Mouse (Mus musculus) limb, embryonic 10.5 days (tissue): ENCODE measurements around the gene Cfap45. TPM values are rescaled to one million over a fixed set of nuclear protein-coding genes. Genes with fewer than 3 reads are reported as not detected.

Experiments used
- DNase-seq: peaks from one replicate; pipeline ENCODE4 v3.0.0-alpha.2; 2017; ENCODE audit warnings: low spot score
- H3K27ac ChIP-seq: fragments of 300-500 bp; sonication (generic); 2 replicates; pipeline ENCODE4 v1.5.1; 2016; ENCODE audit warnings: mild to moderate bottlenecking
- H3K27me3 ChIP-seq: fragments of 300-500 bp; sonication (generic); 2 replicates; pipeline ENCODE4 v1.6.1; 2016; ENCODE audit warnings: low read depth, mild to moderate bottlenecking; ENCODE audit not compliant: poor library complexity, severe bottlenecking
- H3K36me3 ChIP-seq: fragments of 300-500 bp; sonication (generic); 2 replicates; pipeline ENCODE4 v1.6.1; 2016; ENCODE audit warnings: mild to moderate bottlenecking, moderate library complexity
- H3K4me1 ChIP-seq: fragments of 300-500 bp; sonication (generic); 2 replicates; pipeline ENCODE4 v1.6.1; 2016
- H3K4me3 ChIP-seq: fragments of 300-500 bp; sonication (generic); 2 replicates; pipeline ENCODE4 v1.5.1; 2016; ENCODE audit warnings: mild to moderate bottlenecking, moderate library complexity
- H3K9me3 ChIP-seq: fragments of 300-500 bp; sonication (generic); replicated peaks from 2 replicates; pipeline ENCODE4 v1.6.1; 2016; ENCODE audit warnings: mild to moderate bottlenecking
- WGBS: fragments of 180-500 bp; shearing (Covaris S2); methylation state at CpG from one replicate; pipeline ENCODE4 v1.1.7; 2016; 5-methylcytosine and 5-hydroxymethylcytosine counted together
- polyA plus RNA-seq: library from polyadenylated mRNA; unstranded; fragments of >200 nt; fragmentation: Nextera tagmentation; extraction: Ambion mirVana; gene quantifications from 2 replicates; pipeline ENCODE4 v1.2.1, GENCODE M21; 2016

Gene Cfap45
- polyA plus RNA-seq, 1 experiment from 2014 or later, result 1.0 TPM

DNA sequence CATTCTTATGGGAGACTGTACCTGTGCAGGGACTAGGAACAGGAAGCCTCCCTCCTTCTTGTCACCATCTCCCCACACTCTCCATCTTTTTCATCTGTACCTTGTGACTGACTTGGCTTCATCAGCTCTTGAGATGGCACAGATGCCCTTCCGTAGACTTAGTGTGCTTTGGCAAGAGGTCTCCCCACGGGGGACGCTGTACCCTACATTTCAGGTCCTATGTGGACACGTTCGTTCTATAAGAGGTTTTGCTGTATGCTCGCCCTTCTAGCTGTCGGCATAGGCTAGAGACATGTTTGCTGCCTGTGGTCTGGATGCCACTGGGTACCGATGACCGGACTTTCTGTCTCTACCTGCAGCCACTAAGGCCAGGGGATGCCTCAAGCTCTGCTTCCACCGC lies 6.8 kb downstream of the Cfap45 start:
- no peak overlapping the region for H3K4me3 ChIP-seq
- H3K27ac ChIP-seq, result no peak overlapping the region
- DNase-seq, result no peak
- WGBS, result 91% methylated on average over 10 of the region's 10 CpGs
- no peaks in the 10 kb centered on the region for H3K9me3 ChIP-seq
- no peaks in the 10 kb centered on the region for H3K36me3 ChIP-seq
- peaks cover 41% of the 10 kb centered on the region for H3K4me1 ChIP-seq
- H3K27me3 ChIP-seq, result peaks cover 26% of the 10 kb centered on the region

DNA sequence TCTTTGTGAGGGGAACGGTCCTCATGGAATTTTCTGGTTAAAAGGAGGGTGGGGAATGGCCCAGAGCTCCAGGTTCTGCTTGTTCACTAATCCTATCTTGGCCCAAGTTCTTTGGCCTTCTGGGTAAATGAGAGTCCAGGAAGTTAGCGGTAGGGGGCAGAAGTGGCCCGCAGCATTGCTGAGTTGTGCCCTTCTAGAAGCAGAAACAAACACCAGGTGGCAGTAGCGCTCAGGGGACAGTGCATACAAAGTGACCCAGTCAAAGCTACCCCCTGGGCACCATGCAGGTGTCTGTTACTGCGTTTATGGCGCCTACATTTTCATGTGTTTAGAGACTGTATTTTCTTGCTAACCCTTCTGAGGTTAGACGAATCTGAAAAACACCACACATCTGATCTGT lies 8.1 kb downstream of the Cfap45 start:
- Histone ChIP-seq H3K36me3 (no peaks in the 10 kb centered on the region), H3K27me3 (peaks cover 29% of the 10 kb centered on the region), H3K27ac (no peak overlapping the region), H3K4me3 (no peak overlapping the region), H3K4me1 (peaks cover 45% of the 10 kb centered on the region), H3K9me3 (no peaks in the 10 kb centered on the region)
- WGBS, result 11% methylated on average over 7 of the region's 7 CpGs
- DNase-seq, result peak; percentile 87

DNA sequence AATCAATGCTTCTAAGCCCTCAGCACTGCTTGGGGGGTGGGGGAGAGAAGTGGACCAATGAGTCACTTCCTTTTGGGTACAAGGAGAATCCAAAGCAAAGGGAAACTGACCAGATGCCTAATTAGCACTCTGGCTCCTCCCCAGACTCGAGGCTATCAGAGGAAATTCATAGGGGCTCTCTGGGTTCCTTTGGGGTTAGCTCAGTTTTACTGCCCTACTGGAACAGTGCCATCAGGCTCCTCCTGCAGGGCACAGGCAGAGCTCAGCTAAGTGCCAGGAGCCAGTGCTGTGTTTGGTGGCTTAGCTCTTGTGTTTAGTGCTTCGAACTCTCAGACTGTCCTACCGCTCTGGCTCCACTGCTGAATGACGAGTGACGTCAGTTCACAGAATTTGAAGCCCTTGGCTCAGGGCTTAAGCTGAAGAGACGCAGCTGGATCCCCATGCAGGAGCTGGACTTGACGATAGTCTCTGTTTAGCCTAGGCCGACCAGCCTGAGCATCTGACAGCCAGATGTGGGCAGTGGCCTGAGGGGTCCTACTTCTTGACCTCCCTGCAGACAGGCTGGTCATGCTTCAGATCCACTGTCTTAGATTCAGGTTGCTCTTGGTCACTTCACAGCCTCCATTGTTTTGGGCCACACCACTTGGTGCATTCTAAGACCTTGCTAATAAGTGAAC lies 10.1 kb downstream of the Cfap45 start:
- peaks cover 36% of the 10 kb centered on the region for H3K4me1 ChIP-seq
- peak; percentile 68 for DNase-seq
- H3K4me3 ChIP-seq, result no peak overlapping the region
- H3K27ac ChIP-seq, result peak overlapping the region; percentile 19
- H3K9me3 ChIP-seq, result no peaks in the 10 kb centered on the region
- WGBS, result 9% methylated on average over 8 of the region's 8 CpGs
- H3K36me3 ChIP-seq, result no peaks in the 10 kb centered on the region
- H3K27me3 ChIP-seq, result peaks cover 37% of the 10 kb centered on the region

DNA sequence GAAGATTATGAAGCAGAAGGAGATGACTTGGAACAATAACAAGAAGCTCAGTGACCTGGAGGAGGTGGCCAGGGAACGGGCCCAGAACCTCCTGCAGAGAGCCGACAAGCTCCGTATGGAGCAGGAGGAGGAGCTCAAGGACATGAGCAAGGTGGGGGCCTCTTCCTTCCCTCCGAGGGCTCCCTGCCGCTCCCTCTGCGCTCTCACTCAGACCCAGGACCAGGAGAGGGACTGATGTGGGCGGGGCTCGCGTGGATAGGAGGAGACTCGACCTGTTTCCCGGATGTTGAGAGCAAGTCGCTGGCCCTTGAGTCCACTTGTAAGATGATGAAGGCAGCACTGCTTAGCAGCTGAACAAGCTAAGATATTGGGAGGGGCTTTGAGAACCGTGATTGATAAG lies 11.9 kb downstream of the Cfap45 start:
- H3K27me3 ChIP-seq, result peaks cover 28% of the 10 kb centered on the region
- no peaks in the 10 kb centered on the region for H3K9me3 ChIP-seq
- peak; percentile 66 for DNase-seq
- H3K4me3 ChIP-seq, result peak overlapping the region; percentile 41
- H3K36me3 ChIP-seq, result no peaks in the 10 kb centered on the region
- H3K4me1 ChIP-seq, result peaks cover 36% of the 10 kb centered on the region
- peak overlapping the region; percentile 73 for H3K27ac ChIP-seq
- WGBS, result 2% methylated on average over 13 of the region's 13 CpGs

DNA sequence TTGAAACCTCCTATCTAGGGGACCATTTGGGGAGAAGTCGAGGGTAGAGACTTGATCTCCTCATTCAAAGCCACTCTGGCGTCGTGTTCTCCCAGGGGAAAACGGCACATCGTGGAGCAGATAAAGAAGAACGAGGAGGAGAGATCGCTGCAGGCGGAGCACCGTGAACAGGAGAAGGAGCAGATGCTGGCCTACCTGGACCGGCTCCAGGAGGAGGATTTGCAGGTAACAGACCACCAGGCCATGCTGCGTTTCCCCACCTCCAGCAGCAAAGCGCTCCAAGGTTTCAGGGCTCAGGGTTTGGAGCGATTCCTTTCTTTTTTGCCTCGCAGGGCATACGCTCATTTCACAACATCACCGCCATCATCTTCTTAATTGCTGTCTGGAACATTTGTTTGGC lies 14.5 kb downstream of the Cfap45 start:
- 88% methylated on average over 16 of the region's 16 CpGs for WGBS

DNA sequence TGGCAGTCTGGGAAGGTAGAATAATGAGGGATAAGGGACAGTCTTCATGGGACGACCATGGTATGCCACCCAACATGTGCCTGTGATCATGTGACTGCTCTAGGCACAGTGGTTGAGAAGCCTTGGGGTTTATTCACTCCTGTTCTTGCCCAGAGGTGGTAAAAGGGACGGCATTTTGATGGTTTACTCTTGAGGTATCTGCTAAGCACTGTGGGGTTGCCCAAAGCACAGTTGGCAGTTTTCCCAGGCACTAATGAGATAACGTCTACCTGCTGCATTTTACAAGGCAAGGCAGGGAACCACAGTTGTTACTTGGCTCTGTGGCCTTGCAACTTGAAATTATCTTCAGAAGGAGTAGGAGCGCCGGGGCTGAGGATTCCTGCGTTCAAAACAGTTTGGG lies 19.2 kb downstream of the Cfap45 start:
- Histone ChIP-seq H3K4me1 (peaks cover 20% of the 10 kb centered on the region), H3K4me3 (no peak overlapping the region), H3K36me3 (no peaks in the 10 kb centered on the region), H3K9me3 (no peaks in the 10 kb centered on the region), H3K27me3 (peaks cover 16% of the 10 kb centered on the region), H3K27ac (no peak overlapping the region)
- DNase-seq, result no peak
- 76% methylated on average over 6 of the region's 6 CpGs for WGBS

More for the DNA sequence above, 14.5 kb downstream of the Cfap45 start:
- peaks cover 27% of the 10 kb centered on the region for H3K27me3 ChIP-seq
- no peaks in the 10 kb centered on the region for H3K9me3 ChIP-seq
- no peak overlapping the region for H3K4me3 ChIP-seq
- H3K27ac ChIP-seq, result no peak overlapping the region
- DNase-seq, result no peak
- peaks cover 34% of the 10 kb centered on the region for H3K4me1 ChIP-seq
- no peaks in the 10 kb centered on the region for H3K36me3 ChIP-seq

DNA sequence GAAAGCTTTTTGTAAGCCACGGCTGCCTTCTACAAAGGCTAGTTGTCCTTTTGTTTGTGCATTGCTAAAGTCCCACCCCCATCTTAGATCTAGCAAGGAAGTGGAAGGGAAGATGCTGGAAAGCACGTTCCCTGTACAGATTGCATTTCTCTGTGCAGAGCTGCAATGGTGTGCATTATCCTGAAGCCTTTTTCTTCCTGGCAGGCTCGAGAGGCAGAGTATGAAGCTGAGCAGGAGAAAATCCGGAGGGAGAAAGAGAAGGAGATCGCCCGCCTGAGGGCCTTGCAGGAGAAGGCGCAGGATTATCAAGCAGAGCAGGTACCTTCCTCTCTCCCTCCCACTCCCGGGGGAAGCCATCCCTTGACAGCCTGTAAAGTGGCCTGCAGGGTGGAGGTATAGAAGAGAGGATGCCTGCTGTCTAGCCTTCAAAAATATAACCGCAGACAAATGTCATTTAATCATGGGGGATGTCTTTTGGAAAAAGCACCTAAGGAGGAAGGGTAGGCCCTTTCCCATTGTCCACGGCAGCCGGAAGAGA lies 19.8 kb downstream of the Cfap45 start:
- peaks cover 20% of the 10 kb centered on the region for H3K4me1 ChIP-seq
- H3K9me3 ChIP-seq, result no peaks in the 10 kb centered on the region
- H3K4me3 ChIP-seq, result no peak overlapping the region
- no peak for DNase-seq
- peaks cover 16% of the 10 kb centered on the region for H3K27me3 ChIP-seq
- no peak overlapping the region for H3K27ac ChIP-seq
- no peaks in the 10 kb centered on the region for H3K36me3 ChIP-seq
- 64% methylated on average over 11 of the region's 11 CpGs for WGBS

DNA sequence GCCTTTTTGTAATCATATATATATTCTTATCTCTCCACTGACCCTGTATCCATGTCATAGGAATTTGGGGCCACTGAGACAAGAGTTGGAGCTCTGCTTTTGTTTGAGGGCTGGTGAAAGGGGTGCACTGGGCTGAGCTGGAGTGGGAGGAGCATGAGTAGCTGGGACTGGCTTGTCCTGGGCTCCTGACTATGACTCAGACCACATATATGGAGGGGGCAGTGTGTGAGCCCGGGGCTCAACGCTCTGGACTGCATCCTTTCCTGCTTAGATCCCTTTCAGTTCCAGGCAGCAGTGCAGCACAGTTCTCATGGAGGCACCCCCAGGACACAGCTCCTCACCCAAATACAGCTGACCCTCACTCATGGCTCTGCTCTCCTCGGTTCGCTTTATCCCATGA lies 25.5 kb downstream of the Cfap45 start:
- 85% methylated on average over 4 of the region's 4 CpGs for WGBS
- Histone ChIP-seq H3K4me1 (peaks cover 38% of the 10 kb centered on the region), H3K4me3 (no peak overlapping the region), H3K27me3 (peaks cover 27% of the 10 kb centered on the region), H3K36me3 (no peaks in the 10 kb centered on the region), H3K9me3 (no peaks in the 10 kb centered on the region), H3K27ac (no peak overlapping the region)
- DNase-seq, result no peak

DNA sequence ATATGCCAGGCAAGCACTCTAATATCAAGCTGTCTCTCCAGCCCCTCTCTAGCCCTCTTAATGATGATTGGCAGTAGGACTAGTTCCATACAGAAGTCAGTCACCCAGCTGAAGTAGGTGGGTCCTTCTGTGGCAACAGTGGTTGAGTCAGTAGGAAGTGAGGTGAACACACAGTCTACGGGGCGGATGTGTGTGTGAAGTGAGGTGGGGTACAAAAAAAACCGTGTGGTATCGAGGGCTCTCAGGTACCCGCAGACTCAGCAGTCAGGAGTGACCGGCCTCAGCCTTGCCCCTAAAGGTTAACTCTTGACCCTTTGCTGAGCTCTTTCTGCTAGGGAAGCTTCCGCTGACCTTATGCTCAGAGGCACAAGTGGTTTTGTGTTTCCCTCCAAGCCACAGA lies 27.9 kb downstream of the Cfap45 start:
- Histone ChIP-seq H3K4me3 (no peak overlapping the region), H3K27me3 (peaks cover 32% of the 10 kb centered on the region), H3K9me3 (no peaks in the 10 kb centered on the region), H3K36me3 (no peaks in the 10 kb centered on the region), H3K4me1 (peaks cover 48% of the 10 kb centered on the region), H3K27ac (no peak overlapping the region)
- DNase-seq, result no peak
- 45% methylated on average over 7 of the region's 7 CpGs for WGBS

DNA sequence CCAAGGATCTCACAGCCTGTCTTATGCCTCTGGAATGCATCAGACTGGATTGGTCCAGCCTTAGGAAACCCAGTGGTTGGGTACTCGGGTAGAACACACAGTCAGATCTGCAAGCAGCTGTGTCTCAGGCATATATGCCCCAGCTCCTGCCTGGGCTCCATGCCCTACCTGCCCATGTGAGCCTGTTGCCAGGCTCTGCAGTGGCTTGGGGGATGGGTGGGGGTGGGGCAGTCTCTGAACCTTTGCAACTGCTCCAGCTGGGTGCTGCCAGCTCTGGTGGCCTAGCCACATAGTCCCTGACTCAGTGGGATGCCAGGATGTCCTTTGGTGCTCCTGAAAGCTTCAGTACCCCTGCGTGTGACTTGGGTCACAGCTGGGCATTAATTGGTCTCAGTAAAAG lies 28.7 kb downstream of the Cfap45 start:
- no peaks in the 10 kb centered on the region for H3K36me3 ChIP-seq
- H3K4me1 ChIP-seq, result peaks cover 50% of the 10 kb centered on the region
- peaks cover 32% of the 10 kb centered on the region for H3K27me3 ChIP-seq
- WGBS, result 10% methylated on average over 2 of the region's 2 CpGs
- no peaks in the 10 kb centered on the region for H3K9me3 ChIP-seq
- no peak overlapping the region for H3K27ac ChIP-seq
- DNase-seq, result no peak
- H3K4me3 ChIP-seq, result no peak overlapping the region

DNA sequence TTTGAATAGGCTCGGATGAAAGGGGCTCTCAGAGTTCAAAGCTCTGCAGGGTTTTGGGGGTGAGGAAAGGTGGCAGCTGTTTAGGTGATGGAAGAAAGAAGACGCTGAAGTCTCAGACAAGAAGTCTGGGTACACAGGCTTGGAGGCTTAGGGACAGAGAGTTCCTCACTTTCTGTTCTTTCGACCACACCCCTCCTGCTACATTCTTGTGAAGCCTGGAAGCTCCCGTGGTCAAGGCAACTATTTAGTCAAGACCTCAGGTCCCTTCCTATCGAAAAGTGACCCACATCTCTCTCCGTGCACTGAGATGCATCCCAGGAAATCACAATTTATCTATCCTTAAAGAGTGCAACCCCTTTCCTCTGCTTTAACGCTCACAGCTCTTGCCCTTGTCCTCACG lies 29.1 kb downstream of the Cfap45 start:
- Histone ChIP-seq H3K4me1 (peaks cover 50% of the 10 kb centered on the region), H3K27me3 (peaks cover 32% of the 10 kb centered on the region), H3K36me3 (no peaks in the 10 kb centered on the region), H3K27ac (no peak overlapping the region), H3K9me3 (no peaks in the 10 kb centered on the region), H3K4me3 (peak overlapping the region; percentile 43)
- no peak for DNase-seq
- WGBS, result 3% methylated on average over 8 of the region's 8 CpGs

DNA sequence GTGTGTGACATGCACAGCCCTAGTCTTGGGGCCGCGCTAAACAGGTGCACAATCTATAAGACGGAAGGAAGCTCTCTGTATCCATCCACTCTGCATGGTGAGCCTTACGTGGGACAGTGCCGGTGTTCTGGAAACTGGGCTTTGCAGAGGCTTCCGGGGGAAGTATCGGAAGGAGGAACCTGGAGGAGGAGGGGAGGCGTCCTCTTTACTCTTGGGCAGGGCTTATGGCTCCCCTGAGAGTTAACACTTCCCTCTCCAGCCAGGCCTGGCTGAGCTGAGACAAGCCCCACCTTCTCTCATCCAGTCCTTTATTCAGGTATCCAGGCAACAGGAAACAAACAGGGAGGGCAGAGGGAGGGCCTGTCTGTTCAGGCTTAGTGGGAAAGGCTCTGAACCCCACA lies 29.9 kb downstream of the Cfap45 start:
- H3K4me1 ChIP-seq, result peaks cover 50% of the 10 kb centered on the region
- DNase-seq, result peak; percentile 62
- peak overlapping the region; percentile 10 for H3K27ac ChIP-seq
- H3K4me3 ChIP-seq, result peak overlapping the region; percentile 43
- 2% methylated on average over 8 of the region's 8 CpGs for WGBS
- peaks cover 37% of the 10 kb centered on the region for H3K27me3 ChIP-seq
- H3K36me3 ChIP-seq, result no peaks in the 10 kb centered on the region
- H3K9me3 ChIP-seq, result no peaks in the 10 kb centered on the region

DNA sequence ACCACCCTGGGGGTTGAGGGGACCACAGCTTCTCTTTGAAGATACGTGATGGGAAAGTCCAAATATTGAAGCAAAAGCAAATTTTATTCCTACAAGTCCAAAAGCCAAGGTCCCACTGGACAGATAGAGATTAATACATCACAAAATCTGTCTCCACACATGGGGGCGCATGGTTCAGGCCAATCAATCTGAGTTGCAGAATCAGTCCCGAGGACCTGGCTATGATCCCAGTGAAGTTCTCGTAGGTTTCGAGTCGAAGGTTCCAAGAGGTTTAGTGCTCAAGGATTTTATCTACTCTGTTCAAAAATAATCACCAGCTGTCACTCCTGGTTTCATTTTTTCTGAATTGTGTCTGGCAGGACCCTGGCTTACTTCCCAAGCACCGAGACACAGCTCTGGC lies 30.4 kb downstream of the Cfap45 start:
- Histone ChIP-seq H3K27me3 (peaks cover 42% of the 10 kb centered on the region), H3K4me1 (peaks cover 50% of the 10 kb centered on the region), H3K27ac (peak overlapping the region; percentile 10), H3K9me3 (no peaks in the 10 kb centered on the region), H3K4me3 (peak overlapping the region; percentile 43), H3K36me3 (no peaks in the 10 kb centered on the region)
- WGBS, result 68% methylated on average over 7 of the region's 7 CpGs
- DNase-seq, result no peak

DNA sequence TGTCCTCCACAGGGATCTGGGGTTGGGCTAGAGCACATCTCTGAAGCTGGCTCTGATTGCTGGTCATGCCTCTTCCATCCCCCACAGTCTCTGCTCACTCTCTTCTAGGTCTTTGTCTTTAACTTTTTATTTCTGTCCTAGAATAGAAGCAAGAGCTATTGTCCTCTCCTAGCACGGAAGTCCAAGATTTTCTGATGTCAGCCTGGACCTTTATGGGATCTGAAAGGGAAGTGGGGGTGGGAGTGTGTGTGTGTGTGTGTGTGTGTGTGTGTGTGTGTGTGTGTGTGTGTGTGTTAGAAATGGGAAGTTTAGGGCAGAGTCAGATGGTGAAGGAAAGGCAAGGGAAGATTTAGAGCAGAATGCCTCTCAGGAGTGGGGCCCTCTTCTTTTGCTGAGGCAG lies 32.0 kb downstream of the Cfap45 start:
- H3K36me3 ChIP-seq, result no peaks in the 10 kb centered on the region
- H3K4me1 ChIP-seq, result peaks cover 50% of the 10 kb centered on the region
- WGBS, result 68% methylated on average over 1 of the region's 1 CpGs
- H3K27me3 ChIP-seq, result peaks cover 58% of the 10 kb centered on the region
- no peaks in the 10 kb centered on the region for H3K9me3 ChIP-seq
- H3K27ac ChIP-seq, result peak overlapping the region; percentile 25; the same call in 1 of the 2 replicates
- no peak for DNase-seq
- no peak overlapping the region for H3K4me3 ChIP-seq
